Mouse (Mus musculus) embryonic fibroblast, embryonic 13.5 days (primary cell): ENCODE results near the gene C1ql4.

Experiments
- CTCF ChIP-seq: IDR thresholded peaks from 2 replicates; pipeline ENCODE4 v1.5.1; 2011; ENCODE audit warnings: mild to moderate bottlenecking, control low read depth, low read length, moderate library complexity, borderline replicate concordance; ENCODE audit not compliant: insufficient read depth
- POLR2A ChIP-seq: IDR thresholded peaks from 2 replicates; pipeline ENCODE4 v1.6.1; 2011; ENCODE audit warnings: low read depth, mild to moderate bottlenecking, control low read depth, low read length, moderate library complexity

DNA sequence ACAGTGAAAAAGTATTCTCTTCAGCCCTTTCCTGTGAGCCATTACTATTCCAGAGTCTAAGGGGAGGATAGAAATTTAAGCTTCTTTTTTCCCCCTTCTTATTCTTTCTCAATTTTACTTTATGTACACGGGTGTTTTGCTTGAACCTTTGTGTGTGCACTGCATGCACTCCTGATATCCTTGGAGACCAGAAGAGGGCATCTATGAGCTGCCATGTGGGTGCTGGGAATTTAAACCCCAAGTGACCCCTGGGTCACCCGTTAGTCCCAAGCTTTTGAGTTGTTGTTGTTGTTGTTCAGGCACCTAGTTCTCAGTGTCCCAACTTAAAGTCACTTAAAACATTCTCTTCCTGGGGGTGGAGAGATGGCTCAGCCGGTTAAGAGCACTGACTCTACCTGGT is 12.4 kb upstream of the C1ql4 start:
- TF ChIP-seq POLR2A, result no peak
- TF ChIP-seq CTCF, result no peak
